Mouse (Mus musculus) MEL (cell line): ENCODE data around the gene Lrrc32. TPM values are rescaled to one million over a fixed set of nuclear protein-coding genes. Genes with fewer than 3 reads are reported as not detected.

Experiments used
- DNase-seq: peaks from one replicate; pipeline ENCODE4 v3.0.0; 2011; ENCODE audit warnings: low read depth, low spot score
- H3K27ac ChIP-seq: 2 replicates; pipeline ENCODE4 v1.5.1; 2012; ENCODE audit warnings: low read depth, mild to moderate bottlenecking, control low read depth, low read length, moderate library complexity; ENCODE audit not compliant: control insufficient read depth
- H3K27me3 ChIP-seq, 2 experiments: fragments of 150-350 bp in 1 of 2; sonication (generic) in 1 of 2; 2 replicates each; pipeline ENCODE4 v1.6.1; 2012; ENCODE audit warnings: low read length in 2 of 2, mild to moderate bottlenecking in 2 of 2, improper control_type of control experiment in 1 of 2, moderate library complexity in 1 of 2; ENCODE audit not compliant: insufficient read depth in 2 of 2, control insufficient read depth in 1 of 2
- H3K36me3 ChIP-seq, 2 experiments: 2 replicates each; pipeline ENCODE4 v1.6.1; 2012 to 2014; ENCODE audit warnings: low read length in 2 of 2, improper control_type of control experiment in 1 of 2, inconsistent platforms in 1 of 2, mild to moderate bottlenecking in 1 of 2; ENCODE audit not compliant: insufficient read depth in 2 of 2, control insufficient read depth in 1 of 2
- H3K4me1 ChIP-seq, 2 experiments: fragments of 150-350 bp in 1 of 2; sonication (generic) in 1 of 2; 2 replicates each; pipeline ENCODE4 v1.6.1; 2012; ENCODE audit warnings: low read length in 2 of 2, improper control_type of control experiment in 1 of 2, mild to moderate bottlenecking in 1 of 2; ENCODE audit not compliant: insufficient read depth in 2 of 2, control insufficient read depth in 1 of 2
- H3K4me3 ChIP-seq, 2 experiments: fragments of 150-350 bp in 1 of 2; sonication (generic) in 1 of 2; 2 replicates each; pipeline ENCODE4 v1.5.1; 2012; ENCODE audit warnings: low read depth in 2 of 2, low read length in 2 of 2, mild to moderate bottlenecking in 2 of 2, moderate library complexity in 2 of 2, control low read depth in 1 of 2, improper control_type of control experiment in 1 of 2; ENCODE audit not compliant: control insufficient read depth in 1 of 2, insufficient read depth in 1 of 2
- H3K79me2 ChIP-seq: 2 replicates; pipeline ENCODE4 v1.6.1; 2012; ENCODE audit warnings: mild to moderate bottlenecking, low read length, moderate library complexity; ENCODE audit not compliant: control insufficient read depth, poor library complexity, insufficient read depth
- H3K9ac ChIP-seq: 2 replicates; pipeline ENCODE4 v1.6.1; 2012; ENCODE audit warnings: low read depth, mild to moderate bottlenecking, control low read depth, low read length, moderate library complexity; ENCODE audit not compliant: control insufficient read depth, poor library complexity, severe bottlenecking
- H3K9me3 ChIP-seq: fragments of 150-350 bp; sonication (generic); replicated peaks from 2 replicates; pipeline ENCODE4 v1.6.1; 2012; ENCODE audit warnings: mild to moderate bottlenecking, low read length, improper control_type of control experiment, moderate library complexity; ENCODE audit not compliant: insufficient read depth
- CHD1 ChIP-seq: IDR thresholded peaks from 2 replicates; pipeline ENCODE4 v1.6.1; 2012; ENCODE audit warnings: low read depth, mild to moderate bottlenecking, inconsistent platforms, low read length, improper control_type of control experiment
- EP300 ChIP-seq, 2 experiments: IDR thresholded peaks; 2 replicates each; pipeline ENCODE4 v1.6.1; 2011; ENCODE audit warnings: improper control_type of control experiment in 2 of 2, low read length in 2 of 2, low read depth in 1 of 2, mild to moderate bottlenecking in 1 of 2
- GABPA ChIP-seq: IDR thresholded peaks from 2 replicates; pipeline ENCODE4 v1.6.1; 2012; ENCODE audit warnings: low read depth, mild to moderate bottlenecking, inconsistent platforms, low read length, improper control_type of control experiment, moderate library complexity
- HCFC1 ChIP-seq: IDR thresholded peaks from 2 replicates; pipeline ENCODE4 v1.6.1; 2012; ENCODE audit warnings: low read depth, mild to moderate bottlenecking, inconsistent platforms, low read length, improper control_type of control experiment, moderate library complexity
- JUND ChIP-seq: IDR thresholded peaks from 2 replicates; pipeline ENCODE4 v1.6.1; 2011; ENCODE audit warnings: low read depth, mild to moderate bottlenecking, improper control_type of control experiment, low read length
- MAFK ChIP-seq: IDR thresholded peaks from 2 replicates; pipeline ENCODE4 v1.6.1; 2011; ENCODE audit warnings: low read depth, mild to moderate bottlenecking, low read length, improper control_type of control experiment, borderline replicate concordance
- MAZ ChIP-seq: IDR thresholded peaks from 2 replicates; pipeline ENCODE4 v1.6.1; 2012; ENCODE audit warnings: low read depth, mild to moderate bottlenecking, inconsistent platforms, low read length, improper control_type of control experiment
- MEF2A ChIP-seq: IDR thresholded peaks from 2 replicates; pipeline ENCODE4 v1.6.1; 2014; ENCODE audit warnings: low read depth, mild to moderate bottlenecking, inconsistent platforms, low read length, improper control_type of control experiment; ENCODE audit not compliant: poor library complexity, insufficient replicate concordance, severe bottlenecking; ENCODE audit errors: extremely low read depth
- MYB ChIP-seq: IDR thresholded peaks from 2 replicates; pipeline ENCODE4 v1.6.1; 2011; ENCODE audit warnings: mild to moderate bottlenecking, low read depth, low read length, improper control_type of control experiment
- MYC ChIP-seq: IDR thresholded peaks from 2 replicates; pipeline ENCODE4 v1.6.1; 2011; ENCODE audit warnings: low read depth, mild to moderate bottlenecking, low read length, improper control_type of control experiment, moderate library complexity
- NELFE ChIP-seq: IDR thresholded peaks from 2 replicates; pipeline ENCODE4 v1.6.1; 2011; ENCODE audit warnings: low read depth, low read length, improper control_type of control experiment
- NRF1 ChIP-seq: IDR thresholded peaks from 2 replicates; pipeline ENCODE4 v1.6.1; 2014; ENCODE audit warnings: low read depth, mild to moderate bottlenecking, inconsistent platforms, low read length, improper control_type of control experiment, moderate library complexity; ENCODE audit not compliant: poor library complexity, insufficient read depth, severe bottlenecking
- POLR2A ChIP-seq, 2 experiments: IDR thresholded peaks; 2 replicates each; pipeline ENCODE4 v1.6.1; 2011 to 2012; ENCODE audit warnings: low read length in 2 of 2, mild to moderate bottlenecking in 2 of 2, control low read depth in 1 of 2, improper control_type of control experiment in 1 of 2, low read depth in 1 of 2, moderate library complexity in 1 of 2; ENCODE audit not compliant: control insufficient read depth in 1 of 2, insufficient read depth in 1 of 2, poor library complexity in 1 of 2
- POLR2AphosphoS5 ChIP-seq: IDR thresholded peaks from 2 replicates; pipeline ENCODE4 v1.6.1; 2012; ENCODE audit warnings: low read depth, borderline replicate concordance, mild to moderate bottlenecking, inconsistent platforms, low read length, moderate library complexity, mixed read lengths
- RAD21 ChIP-seq: IDR thresholded peaks from 2 replicates; pipeline ENCODE4 v1.6.1; 2011; ENCODE audit warnings: mild to moderate bottlenecking, low read depth, low read length, improper control_type of control experiment
- SMC3 ChIP-seq: IDR thresholded peaks from 2 replicates; pipeline ENCODE4 v1.6.1; 2011; ENCODE audit warnings: low read depth, low read length, improper control_type of control experiment
- TAL1 ChIP-seq: IDR thresholded peaks from 2 replicates; pipeline ENCODE4 v1.6.1; 2012; ENCODE audit warnings: mild to moderate bottlenecking, inconsistent platforms, low read length, moderate library complexity, mixed read lengths
- USF1 ChIP-seq: IDR thresholded peaks from 2 replicates; pipeline ENCODE4 v1.6.1; 2014; ENCODE audit warnings: low read depth, mild to moderate bottlenecking, inconsistent platforms, low read length, improper control_type of control experiment, moderate library complexity
- ZKSCAN1 ChIP-seq: IDR thresholded peaks from 2 replicates; pipeline ENCODE4 v1.6.1; 2012; ENCODE audit warnings: low read depth, mild to moderate bottlenecking, inconsistent platforms, low read length, improper control_type of control experiment, moderate library complexity
- ZMIZ1 ChIP-seq: IDR thresholded peaks from 2 replicates; pipeline ENCODE4 v1.6.1; 2012; ENCODE audit warnings: low read depth, mild to moderate bottlenecking, inconsistent platforms, low read length, improper control_type of control experiment, moderate library complexity
- polyA plus RNA-seq, 2 experiments: library from polyadenylated mRNA; stranded (reverse) in 1 of 2; unstranded in 1 of 2; fragments of >175 nt in 1 of 2; fragments of >200 nt in 1 of 2; gene quantifications; 2 replicates each; pipeline versions ENCODE4 v1.2.1 to v1.2.4; 2012; ENCODE audit warnings: low replicate concordance in 2 of 2, low read depth in 1 of 2; ENCODE audit not compliant: insufficient read length in 2 of 2, insufficient read depth in 1 of 2, missing spikeins in 1 of 2
- total RNA-seq: library from RNA; depleted of rRNA; stranded (reverse); fragments of 300-350 nt; gene quantifications from 2 replicates; pipeline ENCODE4 v1.2.3, GENCODE M21; 2012

The Lrrc32 gene
- total and polyA plus RNA-seq, 3 experiments = not detected

DNA sequence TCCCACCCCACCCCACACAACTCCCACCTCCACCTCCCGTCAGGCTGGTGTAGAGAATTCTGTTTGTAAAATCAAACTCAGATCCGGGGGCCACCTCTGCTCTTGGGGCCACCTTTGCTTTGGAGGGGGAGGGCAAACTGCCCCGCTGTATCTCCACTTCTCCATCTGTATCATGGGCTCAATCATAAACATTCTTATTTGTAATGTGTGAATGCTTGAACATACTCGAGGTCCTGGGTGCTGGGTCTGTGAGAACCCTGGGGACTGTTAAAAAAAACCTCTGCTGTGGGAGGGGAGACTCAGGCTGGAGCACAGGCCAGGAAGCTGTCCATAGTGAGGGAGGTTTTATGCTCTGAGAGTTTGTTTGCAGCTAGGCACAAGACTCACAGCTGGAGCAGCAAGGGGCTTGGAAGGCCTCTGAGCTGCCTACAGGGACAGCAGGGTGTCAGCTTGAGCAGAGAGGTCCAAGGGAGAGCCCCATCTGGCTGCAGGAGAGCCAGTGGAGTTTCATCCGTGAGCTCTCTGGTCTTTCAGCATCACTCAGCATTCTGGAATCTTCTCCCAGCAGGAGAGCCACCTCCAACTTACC is 15.7 kb downstream of the Lrrc32 start:
- Histone ChIP-seq H3K79me2 (no peaks in the 10 kb centered on the region), H3K27me3 (peaks cover 0 to 9% of the 10 kb centered on the region in 2 experiments; a peak in 3 of 4 replicates), H3K27ac (no peak overlapping the region), H3K4me3 (no peak overlapping the region), H3K9me3 (no peaks in the 10 kb centered on the region), H3K36me3 (no peaks in the 10 kb centered on the region), H3K4me1 (no peaks in the 10 kb centered on the region), H3K9ac (no peak overlapping the region)
- no peak for DNase-seq
- no peak for TF ChIP-seq CHD1
- no peak for TF ChIP-seq ZMIZ1
- no peak for TF ChIP-seq ZKSCAN1

DNA sequence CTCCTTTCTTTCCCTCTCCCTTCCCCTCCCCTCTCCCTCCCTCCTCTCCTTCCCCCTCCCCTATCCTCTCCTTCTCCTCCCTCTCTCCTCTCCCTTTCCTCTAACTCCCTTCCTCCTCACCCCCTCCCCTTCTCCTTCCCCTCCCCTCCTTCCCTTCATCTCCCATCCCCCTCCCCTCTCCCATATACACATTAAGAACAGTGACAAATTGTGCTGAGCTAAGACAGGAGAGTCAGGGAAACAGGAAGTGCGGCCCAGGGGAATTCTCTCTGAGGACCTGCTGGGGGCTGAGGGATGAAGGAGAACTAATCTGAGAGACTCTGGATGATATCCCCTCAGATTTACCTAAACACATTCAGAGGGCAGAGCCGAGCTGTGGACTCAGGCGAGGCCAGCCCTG is 16.6 kb downstream of the Lrrc32 start:
- Histone ChIP-seq H3K36me3 (no peaks in the 10 kb centered on the region), H3K9ac (no peak overlapping the region), H3K27me3 (peaks cover 0 to 9% of the 10 kb centered on the region in 2 experiments; a peak in 3 of 4 replicates), H3K27ac (no peak overlapping the region), H3K9me3 (no peaks in the 10 kb centered on the region), H3K4me3 (no peak overlapping the region), H3K79me2 (no peaks in the 10 kb centered on the region), H3K4me1 (no peaks in the 10 kb centered on the region)
- DNase-seq = no peak
- no peak for TF ChIP-seq MEF2A
- TF ChIP-seq MYC = no peak
- TF ChIP-seq MAZ = no peak
- TF ChIP-seq POLR2A (IDR thresholded peaks at IDR 0.05; ENCODE audit: control insufficient read depth in 1 of 2, insufficient read depth in 1 of 2, low read depth in 1 of 2, low read length in 2 of 2, poor library complexity in 1 of 2) = no peak
- TF ChIP-seq SMC3 = no peak
- TF ChIP-seq RAD21 = no peak
- TF ChIP-seq USF1 = no peak
- no peak for TF ChIP-seq EP300 (IDR thresholded peaks at IDR 0.05; ENCODE audit: low read depth in 1 of 2, low read length in 2 of 2)
- no peak for TF ChIP-seq ZMIZ1

DNA sequence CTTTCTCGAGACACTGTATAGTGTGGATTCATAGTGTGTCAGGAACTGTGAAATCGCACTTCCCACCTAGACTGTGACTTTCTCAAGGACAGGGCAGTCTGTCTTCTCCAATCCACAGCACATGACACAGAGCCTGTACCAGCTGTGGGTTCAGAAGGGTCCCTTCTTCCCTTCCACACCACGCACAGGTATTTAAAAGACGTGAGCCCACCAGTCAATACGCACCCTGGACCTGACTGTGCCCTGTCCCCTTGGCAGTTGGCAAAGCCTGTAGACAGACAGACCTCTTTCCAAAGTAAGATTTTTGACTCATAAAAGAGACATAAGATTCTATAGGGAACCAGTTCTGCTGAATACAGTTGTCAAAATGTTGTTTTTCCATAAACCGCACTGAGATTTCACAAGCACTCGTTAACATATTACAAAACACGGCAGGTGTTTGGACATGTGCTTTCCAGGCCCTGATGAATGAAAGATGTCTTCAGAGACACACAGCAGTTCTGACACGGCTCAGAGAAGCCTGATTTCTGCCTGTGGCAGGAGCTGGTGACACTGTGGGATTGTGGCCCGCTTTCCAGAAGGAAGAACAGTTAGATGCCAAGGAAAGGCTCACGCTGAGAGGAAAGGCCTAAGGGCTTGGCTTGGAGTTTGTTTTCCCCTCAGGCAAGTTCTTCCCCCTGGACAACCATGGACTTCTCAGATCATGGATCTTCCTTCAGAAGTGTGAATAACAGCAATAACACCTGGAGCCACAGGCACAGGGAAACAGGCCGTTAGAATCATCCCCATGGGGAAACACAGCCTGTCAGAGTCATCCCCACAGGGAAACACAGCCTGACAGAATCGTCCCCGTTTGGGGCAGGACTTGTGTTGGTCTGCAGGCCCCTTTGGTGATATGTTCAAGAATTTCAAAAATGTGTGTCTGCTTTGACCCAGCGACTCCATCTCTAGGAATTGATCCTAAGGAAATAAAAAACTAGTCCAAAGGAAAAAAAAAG is 22.2 kb downstream of the Lrrc32 start:
- Histone ChIP-seq H3K9me3 (no peaks in the 10 kb centered on the region), H3K27ac (no peak overlapping the region), H3K79me2 (no peaks in the 10 kb centered on the region), H3K4me3 (no peak overlapping the region), H3K4me1 (no peaks in the 10 kb centered on the region), H3K9ac (no peak overlapping the region), H3K36me3 (no peaks in the 10 kb centered on the region), H3K27me3 (peaks cover 0 to 6% of the 10 kb centered on the region in 2 experiments; a peak in 3 of 4 replicates)
- no peak for DNase-seq
- TF ChIP-seq MYB = no peak
- TF ChIP-seq HCFC1 = no peak
- no peak for TF ChIP-seq MAFK
- TF ChIP-seq CHD1 = no peak
- no peak for TF ChIP-seq TAL1
- TF ChIP-seq USF1 = no peak
- TF ChIP-seq NELFE = no peak
- TF ChIP-seq JUND = no peak
- no peak for TF ChIP-seq GABPA
- no peak for TF ChIP-seq POLR2AphosphoS5
- no peak for TF ChIP-seq NRF1
